Mouse (Mus musculus) stomach, postnatal 0 days (tissue): ENCODE results near the gene Cnot6.

ENCODE experiments used
- CTCF ChIP-seq: IDR thresholded peaks from 2 replicates; pipeline ENCODE4 v1.5.1; 2016; ENCODE audit warnings: antibody characterized with exemption, low read depth, mild to moderate bottlenecking, moderate library complexity
- EP300 ChIP-seq: optimal IDR thresholded peaks from 2 replicates; pipeline ENCODE3; 2016; ENCODE audit warnings: antibody characterized with exemption

DNA sequence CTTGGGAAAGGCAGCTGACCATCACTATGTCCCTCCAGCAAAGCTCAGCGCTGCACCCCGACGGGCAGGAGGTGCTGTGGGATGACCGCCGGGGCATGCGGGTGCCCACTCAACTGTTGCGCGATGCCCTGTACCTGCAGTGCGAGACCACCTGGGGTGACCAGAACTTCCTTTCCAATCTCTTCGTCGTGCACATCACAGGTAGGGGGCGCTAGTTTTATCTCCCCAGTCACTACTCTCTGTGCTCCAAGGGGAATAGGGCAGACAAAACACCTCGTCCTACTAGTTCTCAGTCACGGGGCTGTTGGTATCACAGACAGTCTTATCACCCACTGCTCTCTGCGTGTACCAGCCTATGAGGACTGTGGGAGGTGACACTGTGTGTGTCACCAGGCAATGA is 86.7 kb downstream of the Cnot6 start:
- TF ChIP-seq CTCF (no peak), EP300 (no peak)
